Mouse (Mus musculus) induced T-regulatory cell, adult 2 months (primary cell): ENCODE measurements around the gene Olfr1512.
"Not testable (repeated sequence)": the region's sequence is repeated elsewhere in the genome, so short reads cannot be mapped to it uniquely, and the experiment has no call there.

Experiments
- DNase-seq: peaks from one replicate; pipeline ENCODE4 v3.0.0-alpha.2; 2012; ENCODE audit warnings: low read depth

The Olfr1512 gene

DNA sequence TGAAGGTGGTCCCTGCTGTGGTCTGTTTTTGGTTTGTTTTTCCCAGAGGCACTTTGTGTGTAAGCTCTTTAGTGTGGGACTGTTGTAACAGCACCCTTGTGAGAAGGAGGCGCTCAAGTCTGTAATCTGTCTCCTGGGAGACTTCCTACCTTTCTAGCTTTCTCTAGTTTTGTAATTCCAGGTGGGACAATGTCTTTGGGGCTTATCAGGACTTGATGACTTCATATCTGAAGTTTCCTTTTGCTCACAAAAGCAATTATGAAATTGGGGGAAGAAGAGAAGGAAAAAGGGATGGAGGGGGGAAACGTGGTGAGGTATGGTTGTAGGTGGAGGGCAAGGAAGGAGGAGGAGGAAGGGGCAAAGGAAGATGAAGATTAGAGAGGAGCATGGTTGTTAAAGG, at the start of gene Olfr1512:
Olfr1512 (minus strand) TSS at position 101 of the 400 bp plus-strand sequence.
- DNase-seq: no peak

- peak; percentile 3 for DNase-seq
Observed at GRCm38 (mm10) chr14:52427686-52428085, 48.7 kb upstream of the Olfr1512 start.

DNA sequence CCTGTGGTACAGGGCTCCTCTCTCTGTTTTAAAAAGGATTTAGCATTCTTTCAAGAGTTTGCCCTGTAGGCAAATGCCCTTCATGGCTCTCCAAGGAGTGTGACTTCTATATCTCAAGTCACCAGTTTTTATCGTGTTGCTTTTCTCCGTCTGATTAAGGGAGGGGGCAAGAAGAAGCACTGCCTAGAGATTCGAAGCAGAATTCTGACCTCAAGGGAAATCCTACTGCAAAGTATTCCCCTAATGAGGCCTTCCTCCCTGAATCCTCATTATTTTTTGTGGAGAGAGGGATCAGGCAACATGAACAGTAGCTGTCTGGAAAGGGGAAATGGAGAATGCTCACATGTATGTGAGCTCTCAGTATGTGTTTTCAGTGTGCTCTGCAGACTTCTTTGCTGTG, 35.3 kb upstream of the Olfr1512 start, which contains the start of gene Olfr1510:
Olfr1510 (minus strand) TSS at position 101 of the 400 bp plus-strand sequence.
- no peak for DNase-seq

DNA sequence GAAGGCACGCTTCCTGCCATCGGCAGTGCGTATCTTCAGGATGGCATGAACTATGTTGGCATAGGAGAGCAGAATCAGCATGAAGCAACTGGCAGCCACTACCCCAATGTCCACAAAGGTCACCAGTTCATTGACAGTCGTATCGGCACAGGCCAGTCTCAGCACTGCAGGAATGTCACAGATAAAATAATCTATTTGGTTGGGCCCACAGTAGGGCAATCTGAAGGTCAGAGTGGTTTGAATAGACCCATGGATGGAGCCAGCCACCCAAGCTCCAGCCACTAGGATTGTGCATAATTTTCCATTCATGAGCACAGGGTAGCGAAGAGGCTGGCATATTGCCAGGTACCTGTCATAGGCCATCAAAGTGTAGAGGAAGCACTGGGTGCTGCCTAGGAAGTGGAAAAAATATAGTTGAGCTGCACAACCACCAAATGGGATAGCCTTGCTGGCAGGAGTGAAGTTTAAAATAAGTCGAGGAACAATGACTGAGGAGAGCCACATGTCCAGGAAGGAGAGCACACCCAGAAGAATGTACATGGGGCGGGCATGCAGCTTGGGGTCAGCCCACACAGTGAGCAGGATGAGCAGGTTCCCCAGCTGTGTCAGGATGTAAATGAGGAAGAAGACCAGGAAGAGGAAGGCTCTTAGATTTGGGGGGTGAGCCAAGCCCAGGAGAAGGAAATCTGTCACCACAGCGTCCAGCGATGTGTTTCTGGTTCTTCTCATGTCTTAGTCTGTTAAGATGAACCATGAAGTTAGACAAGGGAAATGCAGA, 31.4 kb upstream of the Olfr1512 start:
- not testable (repeated sequence) for DNase-seq

DNA sequence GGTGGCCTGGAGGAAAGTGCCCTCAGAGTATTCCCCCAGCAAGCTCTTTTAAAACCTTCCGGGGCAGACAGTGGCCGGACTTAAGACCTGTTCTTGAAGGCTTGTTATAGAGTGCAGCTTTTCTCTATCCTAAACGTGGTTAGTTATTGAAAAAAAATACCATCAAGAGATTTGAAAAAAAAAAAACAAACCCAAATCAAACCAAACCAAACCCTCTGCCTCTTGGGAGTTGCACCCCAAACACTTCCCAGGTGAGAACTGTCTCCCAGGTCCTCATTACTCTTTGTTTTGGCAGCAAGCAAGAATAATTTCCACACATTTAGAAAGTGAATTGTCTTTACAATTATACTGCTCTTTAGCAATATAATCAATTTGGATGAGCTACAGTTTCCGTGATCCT, 18.3 kb upstream of the Olfr1512 start, which contains the start of gene Olfr1511:
Olfr1511 (minus strand) TSS at position 101 of the 400 bp plus-strand sequence.
- no peak for DNase-seq

GRCm38 (mm10) chr14:52390084-52390848, 11.3 kb upstream of the Olfr1512 start:
- not testable (repeated sequence) for DNase-seq

DNA sequence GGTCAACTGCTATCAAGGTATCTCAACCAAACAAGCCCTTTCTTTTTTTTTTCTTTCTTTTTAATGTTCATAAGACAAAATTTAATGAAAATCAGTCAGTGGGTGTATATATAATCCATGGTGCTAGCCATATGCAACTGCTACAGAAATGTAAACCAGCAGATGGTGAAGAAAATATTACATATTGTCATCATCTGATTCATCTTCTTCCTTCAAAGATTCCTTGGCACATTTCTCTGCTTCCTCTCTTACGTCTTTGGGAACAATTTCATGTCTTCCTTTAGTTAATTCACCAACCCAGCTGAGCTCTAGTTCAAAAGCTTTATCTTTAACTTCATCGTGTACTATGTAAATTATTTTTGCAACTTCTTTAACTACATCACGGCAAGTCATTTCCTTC, 10.2 kb downstream of the Olfr1512 start:
- no peak for DNase-seq

GRCm38 (mm10) chr14:52356308-52356707, 22.7 kb downstream of the Olfr1512 start, which contains the start of gene Olfr1513:
Gene Olfr1513 (minus strand): TSS chr14:52356408.
- DNase-seq: no peak

DNA sequence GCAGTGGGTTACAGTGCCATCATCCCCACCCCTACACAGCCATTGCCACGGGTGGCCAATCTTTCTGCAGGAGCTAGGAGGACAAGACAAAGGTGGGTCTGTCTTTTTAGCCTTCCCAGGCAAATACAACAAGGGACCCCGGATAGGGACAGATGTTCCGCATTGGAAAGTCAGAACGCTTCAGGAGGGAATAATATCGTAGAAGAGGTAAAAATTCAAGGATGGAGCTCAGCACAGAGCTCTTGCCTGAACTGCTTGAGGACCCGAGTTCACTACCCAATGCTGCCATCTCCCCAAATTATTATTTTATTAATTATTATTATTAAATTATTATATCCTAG, 39.5 kb downstream of the Olfr1512 start:
- no peak for DNase-seq

- peak; percentile 87 for DNase-seq
Observed at GRCm38 (mm10) chr14:52338751-52339511, 40.0 kb downstream of the Olfr1512 start.

- DNase-seq: no peak
Observed at GRCm38 (mm10) chr14:52332171-52332570, 46.8 kb downstream of the Olfr1512 start.

DNA sequence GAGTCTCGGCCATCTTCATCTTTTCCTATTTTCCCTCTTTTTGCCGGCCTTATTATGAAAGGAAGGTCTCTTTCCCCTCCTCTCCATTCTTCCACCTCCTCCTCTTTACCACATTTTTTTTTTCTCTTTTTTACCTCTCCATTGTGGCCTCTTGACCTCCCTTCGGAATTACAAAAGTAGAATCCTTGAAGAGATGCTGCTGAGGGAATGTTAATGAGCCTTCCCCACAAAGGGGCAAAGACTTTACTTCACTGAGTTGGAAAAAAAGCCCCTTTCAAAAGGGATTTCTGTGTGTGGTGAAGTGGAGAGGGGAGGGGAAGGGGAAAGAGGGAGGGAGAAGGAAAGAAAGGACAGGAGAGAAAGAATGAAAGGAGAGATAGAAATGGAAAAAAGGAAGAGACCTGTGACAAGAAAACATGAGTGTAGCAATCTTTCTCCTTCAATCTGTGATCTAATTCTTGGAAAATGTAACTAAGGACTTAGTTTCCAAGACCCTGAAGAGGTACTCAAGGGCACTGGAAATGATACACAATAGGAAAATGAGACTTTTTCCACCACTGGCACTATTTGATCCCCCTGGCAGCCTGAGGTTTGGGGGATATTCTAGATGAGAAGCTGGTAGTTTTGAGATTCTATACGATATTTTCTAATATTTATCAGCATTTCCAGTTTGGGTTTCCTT, 47.8 kb downstream of the Olfr1512 start:
- no peak for DNase-seq

GRCm38 (mm10) chr14:52327910-52328812, 50.8 kb downstream of the Olfr1512 start, which contains the start of gene Sall2:
Gene Sall2 (minus strand): TSS chr14:52328762.
- no peak for DNase-seq

DNA sequence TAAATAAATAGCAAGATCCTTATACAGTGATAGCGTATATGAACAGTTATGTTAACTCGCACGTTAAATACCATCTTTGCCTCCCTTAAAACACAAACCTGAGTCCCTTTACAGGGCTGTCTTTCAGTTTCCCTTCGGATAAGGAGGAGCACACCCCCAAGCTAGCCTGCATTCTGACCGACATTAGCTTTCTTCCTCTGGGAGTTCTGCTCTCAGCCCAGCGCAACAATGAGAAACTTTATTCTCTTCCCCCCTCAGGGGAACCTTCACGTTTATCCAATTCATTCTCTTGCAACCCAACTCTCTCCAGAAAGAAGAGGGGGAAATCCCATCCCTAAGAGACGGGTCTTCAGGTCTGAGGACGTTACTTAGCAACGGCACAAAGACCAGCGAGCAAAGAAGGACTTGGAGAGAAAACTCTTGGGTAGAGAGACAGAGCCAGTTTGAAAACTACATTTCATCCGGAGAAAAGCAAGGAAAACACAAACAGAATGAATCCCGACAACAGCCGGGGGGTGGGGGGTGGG, 51.5 kb downstream of the Olfr1512 start:
- no peak for DNase-seq

DNA sequence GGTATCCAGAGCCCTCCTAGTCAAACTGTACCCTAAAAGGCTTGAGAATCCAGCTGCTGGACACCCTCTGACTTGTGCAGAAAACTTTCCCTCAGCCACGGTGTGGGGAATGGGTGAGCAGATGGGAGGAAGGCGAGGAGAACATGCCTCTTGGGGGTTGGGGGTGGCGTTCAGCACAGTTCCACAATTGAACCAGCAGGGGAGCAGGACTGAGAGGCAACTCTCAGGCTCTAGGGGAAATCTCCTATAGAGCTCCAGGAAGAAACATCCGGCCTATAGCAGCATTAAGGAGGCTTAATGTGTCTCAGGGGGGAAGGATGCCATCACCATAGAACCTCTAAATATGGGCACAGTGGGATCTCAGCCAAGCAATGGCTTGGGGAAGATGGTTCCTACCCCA, 53.1 kb downstream of the Olfr1512 start:
- DNase-seq: no peak
